Comparison of ENCODE assay signal across 22 mouse cellular contexts in the genomic region with DNA sequence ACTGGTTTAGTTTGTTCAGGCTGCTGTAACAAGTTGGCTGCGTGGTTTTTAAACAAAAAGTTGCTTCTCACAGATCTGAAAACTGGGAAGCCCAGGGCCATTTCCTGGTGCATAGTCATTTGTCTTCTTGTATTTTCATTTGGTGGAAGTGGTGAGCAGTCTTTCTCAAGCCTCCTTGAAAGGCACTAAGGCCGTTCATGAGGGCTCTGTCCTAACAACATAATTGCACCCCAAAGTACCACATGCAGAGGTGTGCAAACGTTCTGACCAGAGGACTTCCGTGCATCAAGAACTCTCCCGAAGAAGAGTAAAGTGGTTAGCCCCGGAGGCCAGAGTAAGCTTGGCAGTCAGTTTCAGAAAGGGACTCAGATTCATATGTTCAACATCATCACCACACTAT. TPM values are rescaled to one million over a fixed set of nuclear protein-coding genes. Genes with fewer than 3 reads are reported as not detected.
DNase-seq lines count a peak whose midpoint lies in the region; ATAC-seq and TF ChIP-seq lines count a peak whose summit lies in the region.
"Had no signal": no experiment of that assay in that cellular context is flagged by ENCODE, and none has a peak within 500 bp of the region (broad histone marks: within the 10 kb centered on the region; RNA-seq: fewer than 3 reads in every experiment).

No protein-coding gene starts in this region.

- no peaks in the 10 kb centered on the region for H3K9me3 ChIP-seq in lung, postnatal 0 days (ENCODE audit: low read length)
- H3K9me3 ChIP-seq: embryonic facial prominence, embryonic 13.5 days; embryonic facial prominence, embryonic 15.5 days; forebrain, embryonic 10.5 days; forebrain, embryonic 12.5 days had no signal

- no peaks in the 10 kb centered on the region for H3K27me3 ChIP-seq in lung, postnatal 0 days (replicated peaks; ENCODE audit: insufficient read depth, low read length)
- H3K27me3 ChIP-seq: embryonic facial prominence, embryonic 13.5 days; embryonic facial prominence, embryonic 15.5 days; forebrain, embryonic 12.5 days had no signal

- TF ChIP-seq EP300 in lung, postnatal 0 days (IDR thresholded peaks at IDR 0.05) = peak; percentile 34; the same call in 1 of the 2 replicates

- no peaks in the 10 kb centered on the region for H3K4me1 ChIP-seq in lung, postnatal 0 days (ENCODE audit: insufficient read depth, low read depth, low read length)
- no peaks in the 10 kb centered on the region for H3K4me1 ChIP-seq in lung, adult 2 months (ENCODE audit: control insufficient read depth, insufficient read depth, low read length)
- H3K4me1 ChIP-seq: embryonic facial prominence, embryonic 13.5 days; embryonic facial prominence, embryonic 15.5 days; forebrain, embryonic 10.5 days; forebrain, embryonic 12.5 days had no signal

- TF ChIP-seq POLR2A in lung, adult 2 months (IDR thresholded peaks at IDR 0.05; ENCODE audit: borderline replicate concordance, extremely low read depth, low read depth, low read length) = no peak

- H3K27ac ChIP-seq in lung, postnatal 0 days (ENCODE audit: low read length) = no peak overlapping the region
- H3K27ac ChIP-seq: embryonic facial prominence, embryonic 13.5 days; embryonic facial prominence, embryonic 15.5 days; forebrain, embryonic 10.5 days; forebrain, embryonic 12.5 days had no signal

- no peak overlapping the region for H3K9ac ChIP-seq in lung, postnatal 0 days (replicated peaks; ENCODE audit: low read depth)
- H3K9ac ChIP-seq: embryonic facial prominence, embryonic 13.5 days; embryonic facial prominence, embryonic 15.5 days; forebrain, embryonic 12.5 days had no signal

- DNase-seq in lung, postnatal 0 days (ENCODE audit: low spot score) = peak; percentile 70
- DNase-seq in lung, adult 2 months = no peak
- peak; percentile 51 for DNase-seq in lung, postnatal 36 days
- DNase-seq in lung, postnatal 10 days = no peak
- no peak for DNase-seq in urinary bladder, adult 2 months (ENCODE audit: low spot score)
- DNase-seq: adrenal gland, adult 2 months; adrenal gland, postnatal 10 days; adrenal gland, postnatal 25 days; cerebellum, adult 11 months; cerebellum, adult 18-20 months; cerebellum, adult 8-10 months; cerebellum, adult 9-11 months; cerebellum, postnatal 14 days; cerebellum, postnatal 36 days; embryo, embryonic 11 days had no signal

- H3K4me3 ChIP-seq in lung, postnatal 0 days (ENCODE audit: low read depth, low read length) = no peak overlapping the region
- no peak overlapping the region for H3K4me3 ChIP-seq in lung, adult 2 months (replicated peaks; ENCODE audit: extremely low read depth, low read depth, low read length)
- H3K4me3 ChIP-seq: embryonic facial prominence, embryonic 13.5 days; embryonic facial prominence, embryonic 15.5 days; erythroblast, embryonic 14.5 days; forebrain, embryonic 10.5 days; forebrain, embryonic 12.5 days had no signal

- H3K36me3 ChIP-seq in lung, postnatal 0 days (ENCODE audit: insufficient read depth, low read length) = no peaks in the 10 kb centered on the region
- H3K36me3 ChIP-seq: embryonic facial prominence, embryonic 13.5 days; embryonic facial prominence, embryonic 15.5 days; forebrain, embryonic 10.5 days; forebrain, embryonic 12.5 days had no signal

- ATAC-seq in lung, postnatal 0 days = peak; percentile 84
- ATAC-seq: forebrain, embryonic 14.5 days; forebrain, embryonic 16.5 days had no signal

- no peak overlapping the region for H3K4me2 ChIP-seq in lung, postnatal 0 days (replicated peaks; ENCODE audit: low read depth, low read length)
- H3K4me2 ChIP-seq: embryonic facial prominence, embryonic 13.5 days; embryonic facial prominence, embryonic 15.5 days; forebrain, embryonic 12.5 days had no signal

- TF ChIP-seq CTCF in lung, postnatal 0 days (IDR thresholded peaks at IDR 0.05) = no peak
- TF ChIP-seq CTCF in lung, adult 2 months (IDR thresholded peaks at IDR 0.05; ENCODE audit: insufficient read depth, low read length) = no peak

- 35% methylated on average over 6 of the region's 6 CpGs for WGBS in lung, postnatal 0 days
- 47% methylated on average over 6 of the region's 6 CpGs for WGBS in lung, adult 2 months

RNA-seq across cellular contexts. Expression of gene Ddhd1, which starts 18.8 kb away (rescaled TPM):
- 7.5 and 8.0 TPM in 2 replicates for polyA plus RNA-seq in lung, postnatal 0 days (2015; fragmentation: Nextera tagmentation; extraction: Ambion mirVana)
- 18.3 and 20.6 TPM in 2 replicates for polyA plus RNA-seq in lung, adult 2 months (2012; rRNA removed)
- polyA plus RNA-seq in urinary bladder, adult 2 months (2012; rRNA removed) = 21.5 and 22.3 TPM in 2 replicates

Comparison
In these comparisons a context has a peak if more than half of its experiments do, and no peak if none do; other contexts are left out.
1. DNase-seq: peak in lung, postnatal 0 days (single experiment) and lung, postnatal 36 days (single experiment); none in lung, adult 2 months (single experiment), lung, postnatal 10 days (single experiment) and urinary bladder, adult 2 months (single experiment).